ENCODE assay signal across 20 mouse cellular contexts in genomic region chr12:101740045-101740444, GRCm38 (mm10). TPM values are rescaled to one million over a fixed set of nuclear protein-coding genes. Genes with fewer than 3 reads are reported as not detected.
DNase-seq lines count a peak whose midpoint lies in the region; ATAC-seq and TF ChIP-seq lines count a peak whose summit lies in the region.
"Had no signal": no experiment of that assay in that cellular context is flagged by ENCODE, and none has a peak within 500 bp of the region (broad histone marks: within the 10 kb centered on the region; RNA-seq: fewer than 3 reads in every experiment).

No protein-coding gene starts in this region.

- TF ChIP-seq CTCF in CH12.LX (conservative IDR thresholded peaks at IDR 0.05 in 1 of 2, IDR thresholded peaks at IDR 0.05 in 1 of 2; ENCODE audit: low read depth in 2 of 2, low read length in 2 of 2) = no peak

- peaks cover 0 to 8% of the 10 kb centered on the region in 2 experiments; a peak in 2 of 4 replicates for H3K4me1 ChIP-seq in CH12.LX (ENCODE audit: control insufficient read depth in 1 of 2, insufficient read depth in 2 of 2)
- H3K4me1 ChIP-seq: hindbrain, embryonic 13.5 days; intestine, embryonic 15.5 days; limb, embryonic 13.5 days; stomach, embryonic 15.5 days had no signal

- no peak overlapping the region for H3K4me3 ChIP-seq in CH12.LX (replicated peaks in 1 of 3; ENCODE audit: low read depth in 2 of 3, low read length in 2 of 3, poor library complexity in 1 of 3)
- H3K4me3 ChIP-seq: erythroblast, embryonic 14.5 days; hindbrain, embryonic 13.5 days; intestine, embryonic 15.5 days; limb, embryonic 13.5 days; megakaryocyte, embryonic 14.5 days; stomach, embryonic 15.5 days had no signal

- no peak overlapping the region for H3K27ac ChIP-seq in CH12.LX (ENCODE audit: insufficient read depth, low read depth)
- H3K27ac ChIP-seq: hindbrain, embryonic 13.5 days; intestine, embryonic 15.5 days; limb, embryonic 13.5 days; stomach, embryonic 15.5 days had no signal

- H3K79me2 ChIP-seq in CH12.LX (replicated peaks; ENCODE audit: control insufficient read depth, extremely low read depth, insufficient read depth, poor library complexity, severe bottlenecking) = no peaks in the 10 kb centered on the region

- no peak for TF ChIP-seq EP300 in CH12.LX (IDR thresholded peaks at IDR 0.05; ENCODE audit: low read length)

- DNase-seq in kidney, adult 9 months = peak; percentile 43
- DNase-seq in kidney, adult 18-20 months = no peak
- DNase-seq in 416B (ENCODE audit: low read depth) = peak; percentile 3
- DNase-seq in CH12.LX (ENCODE audit: extremely low read depth) = peak; percentile 16
- peak; percentile 40 to 50 for DNase-seq in kidney, postnatal 25 days
- no peak for DNase-seq in left cerebral cortex, adult 8-10 months (ENCODE audit: low spot score in 2 of 2)
- DNase-seq: adrenal gland, adult 2 months; cerebellum, adult 11 months; cerebellum, postnatal 14 days; gastrocnemius, postnatal 10 days; lung, embryonic 14.5 days had no signal

- H3K9me3 ChIP-seq in CH12.LX (replicated peaks; ENCODE audit: low read length) = no peaks in the 10 kb centered on the region
- H3K9me3 ChIP-seq: hindbrain, embryonic 13.5 days; intestine, embryonic 15.5 days; limb, embryonic 13.5 days; stomach, embryonic 15.5 days had no signal

- in situ Hi-C loops in CH12.LX (cut with MboI; ENCODE audit: low pct_ligation_motif_present, low pct_unique_long_range_greater_than_20kb, low sequenced_read_pairs) = no loop called here

- no peak overlapping the region for H3K9ac ChIP-seq in CH12.LX (ENCODE audit: insufficient read depth, low read depth)
- H3K9ac ChIP-seq: hindbrain, embryonic 13.5 days; intestine, embryonic 15.5 days; limb, embryonic 13.5 days; lung, embryonic 14.5 days; stomach, embryonic 15.5 days had no signal

- no peak overlapping the region; the same call in 1 of the 2 replicates for H3K4me2 ChIP-seq in CH12.LX (ENCODE audit: insufficient read depth, low read depth, poor library complexity, severe bottlenecking)
- H3K4me2 ChIP-seq: hindbrain, embryonic 13.5 days; intestine, embryonic 15.5 days; limb, embryonic 13.5 days; lung, embryonic 14.5 days; stomach, embryonic 15.5 days had no signal

- dilution Hi-C loops in CH12.LX (cut with MboI; ENCODE audit: extremely low pct_ligation_motif_present, extremely low pct_unique_long_range_greater_than_20kb, low sequenced_read_pairs) = no loop called here

- no peak for TF ChIP-seq POLR2A in CH12.LX (IDR thresholded peaks at IDR 0.05; ENCODE audit: low read depth, low read length)

- no peak for ATAC-seq in inflammation-experienced regulatory T-cells, adult 6 months
- ATAC-seq: forebrain, embryonic 16.5 days; intestine, embryonic 15.5 days had no signal

- H3K27me3 ChIP-seq in CH12.LX (replicated peaks) = peaks cover 23% of the 10 kb centered on the region
- H3K27me3 ChIP-seq: hindbrain, embryonic 13.5 days; intestine, embryonic 15.5 days; limb, embryonic 13.5 days; megakaryocyte, embryonic 14.5 days; stomach, embryonic 15.5 days had no signal

- no peaks in the 10 kb centered on the region for H3K36me3 ChIP-seq in CH12.LX (replicated peaks in 1 of 2; ENCODE audit: control insufficient read depth in 1 of 2, insufficient read depth in 1 of 2, low read length in 1 of 2)
- H3K36me3 ChIP-seq: hindbrain, embryonic 13.5 days; intestine, embryonic 15.5 days; limb, embryonic 13.5 days; stomach, embryonic 15.5 days had no signal

- no peak for TF ChIP-seq RAD21 in CH12.LX (IDR thresholded peaks at IDR 0.05; ENCODE audit: low read depth, low read length)

TF ChIP-seq in CH12.LX, 34 proteins besides CTCF, POLR2A, EP300 and RAD21:
- TF ChIP-seq TBP (conservative IDR thresholded peaks at IDR 0.05; ENCODE audit: low read depth, low read length) (no peak), ZKSCAN1 (IDR thresholded peaks at IDR 0.05; ENCODE audit: borderline replicate concordance, low read depth, low read length) (no peak)

RNA-seq across cellular contexts. Expression of gene Tc2n, which starts 21.7 kb away (rescaled TPM):
- total RNA-seq in CH12.LX (2012; rRNA removed) (under 0.01 and 0.08 TPM in 2 replicates), CH12.LX (2014; rRNA removed) (not detected in 2 replicates)
- 0.10 TPM in 1 of 2 replicates, not detected in the other for polyA plus RNA-seq in CH12.LX (2012; ENCODE audit: insufficient read length, low read depth)
- total RNA-seq in left cerebral cortex, adult 8-10 months (2022) = under 1 TPM; 0.20 to 0.58 (median 0.47) TPM
- polyA plus RNA-seq in inflammation-experienced regulatory T-cells, adult 6 months (2017; shearing (Covaris generic)) = under 1 TPM in 1 of 3 experiments, not detected in 2; 0.06 TPM
- polyA plus RNA-seq: erythroblast, embryonic 14.5 days; neural tube, embryonic 11.5 days had no signal

Comparison
In these comparisons a context has a peak if more than half of its experiments do, and no peak if none do; other contexts are left out.
1. DNase-seq: peak in kidney, adult 9 months (single experiment), 416B (single experiment), CH12.LX (single experiment) and kidney, postnatal 25 days (2 of 2); none in kidney, adult 18-20 months (single experiment) and left cerebral cortex, adult 8-10 months (0 of 2).